Mouse (Mus musculus) embryonic facial prominence, embryonic 10.5 days (tissue): ENCODE measurements at regions not wholly inside any gene's neighbourhood (a gene's known extent, or its start where the extent isn't known, plus 50 kb on each side); places are given as distances from the start of the nearest gene placed in this dataset.

Experiments
- DNase-seq: peaks from one replicate; pipeline ENCODE4 v3.0.0-alpha.2; 2017; ENCODE audit warnings: low spot score
- H3K27ac ChIP-seq: fragments of 300-500 bp; sonication (generic); replicated peaks from 2 replicates; pipeline ENCODE4 v1.5.1; 2016; ENCODE audit warnings: mild to moderate bottlenecking
- H3K27me3 ChIP-seq: fragments of 300-500 bp; sonication (generic); replicated peaks from 2 replicates; pipeline ENCODE4 v1.6.1; 2016; ENCODE audit warnings: low read depth, mild to moderate bottlenecking; ENCODE audit not compliant: poor library complexity, severe bottlenecking
- H3K36me3 ChIP-seq: fragments of 300-500 bp; sonication (generic); replicated peaks from 2 replicates; pipeline ENCODE4 v1.6.1; 2016; ENCODE audit warnings: mild to moderate bottlenecking, moderate library complexity
- H3K4me1 ChIP-seq: fragments of 300-500 bp; sonication (generic); 2 replicates; pipeline ENCODE4 v1.6.1; 2016
- H3K4me3 ChIP-seq: fragments of 300-500 bp; sonication (generic); 2 replicates; pipeline ENCODE4 v1.5.1; 2016; ENCODE audit warnings: mild to moderate bottlenecking, moderate library complexity
- H3K9me3 ChIP-seq: fragments of 300-500 bp; sonication (generic); 2 replicates; pipeline ENCODE4 v1.6.1; 2016; ENCODE audit warnings: mild to moderate bottlenecking
- whole genome bisulfite sequencing: fragments of 180-500 bp; shearing (Covaris S2); methylation state at CpG from one replicate; pipeline ENCODE4 v1.1.7; 2016; 5-methylcytosine and 5-hydroxymethylcytosine counted together

GRCm38 (mm10) chr5:15773839-15774238, 59.8 kb upstream of the Speer4c start:
- no peaks in the 10 kb centered on the region for H3K27me3 ChIP-seq
- no peak for DNase-seq
- no peaks in the 10 kb centered on the region for H3K4me1 ChIP-seq
- no peak overlapping the region for H3K4me3 ChIP-seq
- no peaks in the 10 kb centered on the region for H3K36me3 ChIP-seq
- no peaks in the 10 kb centered on the region for H3K9me3 ChIP-seq
- 41% methylated on average over 3 of the region's 3 CpGs for WGBS
- no peak overlapping the region for H3K27ac ChIP-seq

GRCm38 (mm10) chr5:15774567-15774966, 60.5 kb upstream of the Speer4c start:
- WGBS: 26% methylated on average over 3 of the region's 3 CpGs
- H3K27ac ChIP-seq: no peak overlapping the region
- no peak overlapping the region for H3K4me3 ChIP-seq
- H3K36me3 ChIP-seq: no peaks in the 10 kb centered on the region
- no peaks in the 10 kb centered on the region for H3K9me3 ChIP-seq
- DNase-seq: no peak
- no peaks in the 10 kb centered on the region for H3K4me1 ChIP-seq
- H3K27me3 ChIP-seq: no peaks in the 10 kb centered on the region

GRCm38 (mm10) chr5:15776106-15776505, 62.0 kb upstream of the Speer4c start:
- Histone ChIP-seq H3K36me3 (no peaks in the 10 kb centered on the region), H3K4me3 (no peak overlapping the region), H3K4me1 (no peaks in the 10 kb centered on the region), H3K27me3 (no peaks in the 10 kb centered on the region), H3K27ac (no peak overlapping the region), H3K9me3 (no peaks in the 10 kb centered on the region)
- no peak for DNase-seq
- WGBS: 88% methylated on average over 3 of the region's 3 CpGs

GRCm38 (mm10) chr5:15803583-15803982, 89.5 kb upstream of the Speer4c start:
- DNase-seq: peak; percentile 13
- H3K36me3 ChIP-seq: no peaks in the 10 kb centered on the region
- H3K27ac ChIP-seq: no peak overlapping the region
- WGBS: 85% methylated on average over 5 of the region's 5 CpGs
- no peak overlapping the region for H3K4me3 ChIP-seq
- peaks cover 9% of the 10 kb centered on the region; the same call in 1 of the 2 replicates for H3K9me3 ChIP-seq
- H3K4me1 ChIP-seq: no peaks in the 10 kb centered on the region
- H3K27me3 ChIP-seq: no peaks in the 10 kb centered on the region

- 80% methylated on average over 3 of the region's 3 CpGs for WGBS
Measured at GRCm38 (mm10) chr5:15816864-15817263, 102.8 kb upstream of the Speer4c start.

GRCm38 (mm10) chr5:15817366-15817765, 103.3 kb upstream of the Speer4c start:
- H3K4me1 ChIP-seq: 0 out of 2 replicates have a peak, but pooled peaks cover 2% of the 10 kb centered on the region
- no peaks in the 10 kb centered on the region for H3K27me3 ChIP-seq
- no peak overlapping the region for H3K4me3 ChIP-seq
- H3K36me3 ChIP-seq: no peaks in the 10 kb centered on the region
- no peaks in the 10 kb centered on the region for H3K9me3 ChIP-seq
- DNase-seq: no peak
- 30% methylated on average over 3 of the region's 3 CpGs for WGBS
- no peak overlapping the region for H3K27ac ChIP-seq

More at GRCm38 (mm10) chr5:15816864-15817263, 102.8 kb upstream of the Speer4c start:
- H3K27ac ChIP-seq: no peak overlapping the region
- H3K4me3 ChIP-seq: no peak overlapping the region
- H3K36me3 ChIP-seq: no peaks in the 10 kb centered on the region
- H3K4me1 ChIP-seq: 0 out of 2 replicates have a peak, but pooled peaks cover 2% of the 10 kb centered on the region
- H3K27me3 ChIP-seq: no peaks in the 10 kb centered on the region
- no peaks in the 10 kb centered on the region for H3K9me3 ChIP-seq
- DNase-seq: no peak

- Histone ChIP-seq H3K27ac (no peak overlapping the region), H3K27me3 (no peaks in the 10 kb centered on the region), H3K9me3 (peaks cover 1% of the 10 kb centered on the region), H3K36me3 (no peaks in the 10 kb centered on the region), H3K4me3 (no peak overlapping the region), H3K4me1 (no peaks in the 10 kb centered on the region)
- WGBS: 86% methylated on average over 3 of the region's 3 CpGs
- no peak for DNase-seq
Measured at GRCm38 (mm10) chr5:15822989-15823388, 108.9 kb upstream of the Speer4c start.

- Histone ChIP-seq H3K9me3 (peaks cover 9% of the 10 kb centered on the region), H3K36me3 (no peaks in the 10 kb centered on the region), H3K27ac (no peak overlapping the region), H3K4me3 (no peak overlapping the region), H3K27me3 (no peaks in the 10 kb centered on the region), H3K4me1 (no peaks in the 10 kb centered on the region)
- WGBS: 87% methylated on average over 1 of the region's 1 CpGs
- DNase-seq: no peak
Measured at GRCm38 (mm10) chr5:15831527-15831926, 103.0 kb upstream of the Cacna2d1 start.

- Histone ChIP-seq H3K27me3 (no peaks in the 10 kb centered on the region), H3K36me3 (no peaks in the 10 kb centered on the region), H3K4me1 (no peaks in the 10 kb centered on the region), H3K9me3 (peaks cover 9% of the 10 kb centered on the region), H3K4me3 (no peak overlapping the region), H3K27ac (no peak overlapping the region)
- 95% methylated on average over 1 of the region's 1 CpGs for WGBS
- DNase-seq: no peak
Measured at GRCm38 (mm10) chr5:15832338-15832737, 102.2 kb upstream of the Cacna2d1 start.

- no peaks in the 10 kb centered on the region for H3K27me3 ChIP-seq
- no peaks in the 10 kb centered on the region for H3K36me3 ChIP-seq
- 37% methylated on average over 17 of the region's 17 CpGs for WGBS
- H3K4me1 ChIP-seq: no peaks in the 10 kb centered on the region
- no peaks in the 10 kb centered on the region for H3K9me3 ChIP-seq
- peak; percentile 68 for DNase-seq
- H3K27ac ChIP-seq: no peak overlapping the region
- no peak overlapping the region for H3K4me3 ChIP-seq
Measured at GRCm38 (mm10) chr5:15838108-15838972, 96.2 kb upstream of the Cacna2d1 start.

GRCm38 (mm10) chr5:15846790-15847189, 87.7 kb upstream of the Cacna2d1 start:
- Histone ChIP-seq H3K9me3 (no peaks in the 10 kb centered on the region), H3K27ac (no peak overlapping the region), H3K27me3 (no peaks in the 10 kb centered on the region), H3K36me3 (no peaks in the 10 kb centered on the region), H3K4me3 (no peak overlapping the region), H3K4me1 (no peaks in the 10 kb centered on the region)
- no peak for DNase-seq
- 89% methylated on average over 2 of the region's 2 CpGs for WGBS

- Histone ChIP-seq H3K36me3 (no peaks in the 10 kb centered on the region), H3K27ac (no peak overlapping the region), H3K4me3 (no peak overlapping the region), H3K9me3 (no peaks in the 10 kb centered on the region), H3K27me3 (no peaks in the 10 kb centered on the region), H3K4me1 (no peaks in the 10 kb centered on the region)
- WGBS: 93% methylated on average over 5 of the region's 5 CpGs
- DNase-seq: no peak
Measured at GRCm38 (mm10) chr5:15849520-15849919, 85.0 kb upstream of the Cacna2d1 start.

GRCm38 (mm10) chr5:15850126-15850801, 84.2 kb upstream of the Cacna2d1 start:
- 57% methylated on average over 7 of the region's 7 CpGs for WGBS
- DNase-seq: peak; percentile 22
- no peaks in the 10 kb centered on the region for H3K9me3 ChIP-seq
- H3K36me3 ChIP-seq: no peaks in the 10 kb centered on the region
- H3K27me3 ChIP-seq: no peaks in the 10 kb centered on the region
- H3K4me1 ChIP-seq: no peaks in the 10 kb centered on the region
- no peak overlapping the region for H3K4me3 ChIP-seq
- H3K27ac ChIP-seq: no peak overlapping the region
